Mouse (Mus musculus) heart, postnatal 0 days (tissue): ENCODE measurements around the gene Lck. TPM values are rescaled to one million over a fixed set of nuclear protein-coding genes. Genes with fewer than 3 reads are reported as not detected.

Source experiments
- ATAC-seq: fragments of 200-750 bp; cut with Nextera tagmentation; 2 replicates; pipeline ENCODE4 v1.8.0; 2017; ENCODE audit warnings: low read depth, moderate number of reproducible peaks, moderate library complexity; ENCODE audit not compliant: insufficient read depth
- DNase-seq: peaks from one replicate; pipeline ENCODE4 v3.0.0-alpha.2; 2016; ENCODE audit warnings: low spot score
- H3K27ac ChIP-seq: fragments of 300-500 bp; sonication (generic); 2 replicates; pipeline ENCODE4 v1.5.1; 2014; ENCODE audit warnings: low read depth, mild to moderate bottlenecking
- H3K27me3 ChIP-seq: fragments of 300-500 bp; sonication (generic); 2 replicates; pipeline ENCODE4 v1.6.1; 2014; ENCODE audit warnings: low read length, mixed read lengths; ENCODE audit not compliant: control insufficient read depth, insufficient read depth
- H3K36me3 ChIP-seq: fragments of 300-500 bp; sonication (generic); replicated peaks from 2 replicates; pipeline ENCODE4 v1.6.1; 2014; ENCODE audit warnings: low read length, mixed read lengths; ENCODE audit not compliant: control insufficient read depth, insufficient read depth
- H3K4me1 ChIP-seq: fragments of 300-500 bp; sonication (generic); 2 replicates; pipeline ENCODE4 v1.6.1; 2014; ENCODE audit warnings: antibody characterized with exemption; ENCODE audit not compliant: control insufficient read depth, insufficient read depth
- H3K4me2 ChIP-seq: fragments of 300-500 bp; sonication (generic); 2 replicates; pipeline ENCODE4 v1.6.1; 2014; ENCODE audit warnings: low read depth, mild to moderate bottlenecking, low read length, moderate library complexity
- H3K4me3 ChIP-seq: fragments of 300-500 bp; sonication (generic); 2 replicates; pipeline ENCODE4 v1.5.1; 2014; ENCODE audit warnings: low read depth, low read length
- H3K9ac ChIP-seq: fragments of 300-500 bp; sonication (generic); replicated peaks from 2 replicates; pipeline ENCODE4 v1.6.1; 2014; ENCODE audit warnings: low read depth, low read length, mixed read lengths
- H3K9me3 ChIP-seq: fragments of 300-500 bp; sonication (generic); replicated peaks from 2 replicates; pipeline ENCODE4 v1.6.1; 2016; ENCODE audit warnings: low read length; ENCODE audit not compliant: control insufficient read depth
- CTCF ChIP-seq: IDR thresholded peaks from 2 replicates; pipeline ENCODE4 v1.5.1; 2016; ENCODE audit warnings: antibody characterized with exemption, control low read depth, low read depth
- EP300 ChIP-seq: IDR thresholded peaks from 2 replicates; pipeline ENCODE4 v1.6.1; 2016; ENCODE audit warnings: antibody characterized with exemption, low read depth
- WGBS: fragments of 180-500 bp; shearing (Covaris S2); extraction: QIAGEN DNeasy Blood & Tissue Kit; methylation state at CpG from one replicate; pipeline ENCODE4 v1.1.7; 2014; 5-methylcytosine and 5-hydroxymethylcytosine counted together
- polyA plus RNA-seq: library from polyadenylated mRNA; unstranded; fragments of >200 nt; fragmentation: Nextera tagmentation; extraction: Ambion mirVana; gene quantifications from 2 replicates; pipeline ENCODE4 v1.2.1, GENCODE M21; 2015
- total RNA-seq: library from RNA; depleted of rRNA; stranded (reverse); fragments of >200 nt; gene quantifications from 2 replicates; pipeline ENCODE4 v1.2.3, GENCODE M21; 2014; ENCODE audit warnings: low replicate concordance

Gene Lck
- total and polyA plus RNA-seq, 2 experiments from 2014 or later, result 0.71 to 2.0 TPM

DNA sequence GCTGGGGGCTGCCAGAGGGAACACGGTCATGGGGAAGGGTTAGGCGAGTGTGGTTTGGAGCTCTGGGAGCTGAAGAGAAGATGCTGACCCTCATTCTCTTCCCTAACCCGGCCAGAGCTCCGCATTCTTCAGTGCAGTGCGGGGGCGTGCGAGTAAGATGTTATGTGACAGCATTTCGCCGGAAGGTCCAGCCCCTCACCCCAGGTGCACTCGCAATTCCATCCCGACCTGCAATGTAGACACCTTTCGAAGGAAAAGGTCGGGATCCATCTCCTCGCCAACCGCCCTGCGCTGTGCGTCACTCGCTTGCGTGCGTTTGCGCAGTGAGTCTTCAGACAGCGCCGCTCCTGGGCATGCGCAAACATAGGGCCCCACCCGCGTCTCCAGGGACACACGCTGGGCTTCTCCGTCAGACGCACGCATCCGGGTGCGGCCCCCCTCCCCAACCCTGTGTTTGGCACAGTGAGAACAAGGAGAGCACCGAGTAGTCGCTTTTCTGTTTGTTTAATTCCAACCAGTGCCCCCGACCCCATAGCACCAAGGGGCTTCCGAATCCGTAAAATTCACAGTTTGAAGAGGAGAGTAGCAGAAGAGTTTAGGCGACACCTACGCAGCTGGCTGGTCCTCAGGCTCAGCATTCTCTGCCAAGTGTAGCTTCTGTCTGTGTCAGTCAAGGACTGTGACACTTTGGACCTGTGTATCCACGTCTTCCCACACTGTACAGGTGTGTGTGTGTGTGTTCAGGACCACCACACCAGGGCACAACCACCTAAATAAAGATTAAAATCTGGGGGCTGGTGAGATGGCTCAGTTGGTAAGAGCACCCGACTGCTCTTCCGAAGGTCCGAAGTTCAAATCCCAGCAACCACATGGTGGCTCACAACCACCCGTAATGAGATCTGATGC is 45.6 kb upstream of the Lck start, which contains the start of gene Iqcc:
Iqcc (minus strand) TSS at position 314 of the 906 bp plus-strand sequence.
- Histone ChIP-seq H3K9me3 (no peaks in the 10 kb centered on the region), H3K4me2 (peak within 1 kb of the TSS; percentile 85), H3K9ac (peak within 1 kb of the TSS; percentile 64), H3K27ac (peak within 1 kb of the TSS; percentile 85), H3K36me3 (peaks cover 20% of the 10 kb centered on the region), H3K4me1 (peaks cover 30% of the 10 kb centered on the region), H3K27me3 (no peaks in the 10 kb centered on the region), H3K4me3 (peak within 1 kb of the TSS; percentile 58)
- ATAC-seq, result peak; percentile 86
- TF ChIP-seq CTCF (no peak), EP300 (no peak)
- peak; percentile 92 for DNase-seq
- WGBS, result 4% methylated on average over 43 of the region's 44 CpGs

DNA sequence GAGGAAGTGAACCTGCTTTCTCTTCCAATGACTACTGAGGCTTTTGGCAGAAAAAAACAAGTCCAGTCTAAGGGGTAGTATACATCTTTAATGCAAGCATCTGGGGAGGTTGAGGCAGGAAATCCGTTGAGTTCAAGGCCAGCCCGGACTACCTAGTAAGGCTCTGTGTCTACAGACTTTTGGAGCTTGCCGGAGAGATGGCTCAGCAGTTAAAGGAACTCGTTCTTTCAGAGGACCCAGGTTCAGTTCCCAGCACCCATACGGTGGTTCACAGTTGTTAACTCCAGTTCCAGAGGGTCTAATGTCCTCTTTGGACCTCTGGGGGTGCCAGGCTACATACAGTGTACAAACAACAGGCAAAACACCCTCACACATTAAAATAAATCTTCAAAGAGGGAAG is 44.6 kb upstream of the Lck start:
- no peak for TF ChIP-seq EP300
- no peak for TF ChIP-seq CTCF
- peak overlapping the region; percentile 85 for H3K27ac ChIP-seq

DNA sequence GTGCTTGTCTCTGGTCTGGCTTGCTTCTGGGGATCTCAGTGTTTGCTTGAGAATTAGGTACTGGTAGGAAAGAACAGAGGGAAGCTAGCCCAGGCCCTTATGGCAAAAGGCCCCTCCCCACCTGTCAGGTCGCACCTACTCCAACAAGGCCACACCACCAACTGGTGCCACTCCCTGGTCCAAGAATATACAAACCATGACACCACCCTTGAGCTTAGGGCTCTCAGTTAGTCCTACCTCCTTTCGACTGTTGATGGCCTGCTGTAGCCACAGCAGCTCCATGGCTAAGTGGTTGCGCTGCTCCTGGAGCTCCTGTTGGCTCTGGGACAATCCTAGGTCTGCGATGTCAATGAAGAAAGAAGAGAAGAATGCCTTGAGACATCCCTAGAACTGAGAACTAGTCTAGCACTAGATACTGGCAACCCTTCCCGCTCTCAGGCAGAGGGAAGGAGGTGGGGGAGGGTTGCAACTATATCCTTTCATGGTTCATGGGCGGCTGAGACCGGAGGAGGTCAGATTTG is 43.7 kb upstream of the Lck start:
- H3K4me2 ChIP-seq, result no peak overlapping the region
- H3K36me3 ChIP-seq, result peaks cover 20% of the 10 kb centered on the region
- H3K27ac ChIP-seq, result no peak overlapping the region
- no peaks in the 10 kb centered on the region for H3K27me3 ChIP-seq
- ATAC-seq, result no peak
- H3K9me3 ChIP-seq, result no peaks in the 10 kb centered on the region
- TF ChIP-seq EP300 (no peak), CTCF (no peak)
- H3K9ac ChIP-seq, result no peak overlapping the region
- 92% methylated on average over 7 of the region's 7 CpGs for WGBS
- no peak overlapping the region for H3K4me3 ChIP-seq
- DNase-seq, result no peak
- H3K4me1 ChIP-seq, result peaks cover 24% of the 10 kb centered on the region

More for the DNA sequence above, 44.6 kb upstream of the Lck start:
- Histone ChIP-seq H3K4me3 (peak overlapping the region; percentile 58), H3K4me2 (peak overlapping the region; percentile 85), H3K27me3 (no peaks in the 10 kb centered on the region), H3K9me3 (no peaks in the 10 kb centered on the region), H3K4me1 (peaks cover 32% of the 10 kb centered on the region), H3K9ac (peak overlapping the region; percentile 64; the same call in 1 of the 2 replicates), H3K36me3 (peaks cover 20% of the 10 kb centered on the region)
- no peak for DNase-seq
- ATAC-seq, result no peak
- WGBS, result 96% methylated on average over 5 of the region's 5 CpGs

DNA sequence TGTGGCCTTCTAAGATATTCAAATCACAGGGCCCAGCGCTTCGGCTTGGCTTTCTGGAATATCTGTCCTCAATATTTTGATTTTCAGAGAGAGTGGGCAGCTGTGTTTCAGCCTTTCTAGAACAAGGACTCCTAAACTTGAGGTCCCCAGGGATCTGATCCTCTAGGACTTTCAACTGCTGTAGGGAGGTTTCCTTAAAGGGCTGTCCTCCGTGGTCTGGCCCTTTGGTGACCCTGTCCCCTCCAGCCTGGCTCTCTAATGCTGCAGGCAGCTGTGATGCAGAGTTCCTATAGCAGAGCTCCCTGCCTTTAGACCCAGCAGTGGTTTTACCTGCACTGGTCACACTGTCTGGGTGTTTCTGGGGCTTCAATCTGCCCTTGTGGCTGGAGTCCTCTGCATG is 43.2 kb upstream of the Lck start:
- H3K9ac ChIP-seq, result no peak overlapping the region
- TF ChIP-seq CTCF, result no peak
- no peak for TF ChIP-seq EP300
- no peak for DNase-seq
- no peaks in the 10 kb centered on the region for H3K27me3 ChIP-seq
- H3K36me3 ChIP-seq, result peaks cover 20% of the 10 kb centered on the region
- H3K27ac ChIP-seq, result no peak overlapping the region
- 88% methylated on average over 3 of the region's 3 CpGs for whole genome bisulfite sequencing
- peaks cover 19% of the 10 kb centered on the region for H3K4me1 ChIP-seq
- ATAC-seq, result no peak
- H3K4me2 ChIP-seq, result no peak overlapping the region
- no peaks in the 10 kb centered on the region for H3K9me3 ChIP-seq
- H3K4me3 ChIP-seq, result no peak overlapping the region

DNA sequence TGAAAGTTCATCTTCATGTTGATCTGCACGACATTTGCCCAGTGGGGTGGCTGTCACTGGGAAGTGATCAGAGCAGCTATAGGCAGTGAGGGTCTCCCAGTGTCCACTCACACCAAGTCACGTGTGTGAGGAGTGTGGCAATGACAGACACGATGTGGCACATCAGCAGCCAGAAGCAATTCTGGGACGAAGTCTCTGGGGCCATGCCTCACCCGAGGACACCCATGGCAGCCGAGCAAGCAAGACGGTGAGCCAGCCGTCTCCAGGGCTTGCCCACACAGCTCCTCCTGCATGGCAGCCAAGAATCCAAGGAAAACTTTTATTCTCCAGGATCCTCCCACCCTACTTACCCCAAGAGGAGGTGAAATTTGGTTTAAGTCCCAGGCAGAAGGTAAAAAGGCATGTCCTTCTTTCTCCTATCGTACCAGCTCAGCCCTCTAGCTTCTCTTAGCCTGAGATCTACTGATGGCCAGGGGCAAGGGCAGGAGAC is 42.4 kb upstream of the Lck start:
- TF ChIP-seq CTCF (no peak), EP300 (no peak)
- no peaks in the 10 kb centered on the region for H3K27me3 ChIP-seq
- no peak for ATAC-seq
- H3K4me3 ChIP-seq, result no peak overlapping the region
- WGBS, result 85% methylated on average over 9 of the region's 9 CpGs
- no peaks in the 10 kb centered on the region for H3K9me3 ChIP-seq
- H3K36me3 ChIP-seq, result peaks cover 19% of the 10 kb centered on the region
- no peak overlapping the region for H3K4me2 ChIP-seq
- H3K27ac ChIP-seq, result no peak overlapping the region
- no peak overlapping the region for H3K9ac ChIP-seq
- peaks cover 19% of the 10 kb centered on the region for H3K4me1 ChIP-seq
- DNase-seq, result no peak
